Comparison of ENCODE assay signal across 25 mouse cellular contexts in genomic region chr6:129916996-129917395, GRCm38 (mm10). TPM values are rescaled to one million over a fixed set of nuclear protein-coding genes. Genes with fewer than 3 reads are reported as not detected.
"Had no signal": no experiment of that assay in that cellular context is flagged by ENCODE, and none has a peak within 500 bp of the region (broad histone marks: within the 10 kb centered on the region; RNA-seq: fewer than 3 reads in every experiment).

No protein-coding gene starts in this region.

- H3K27ac ChIP-seq: liver, embryonic 14.5 days; midbrain, embryonic 10.5 days; midbrain, embryonic 12.5 days; neural tube, embryonic 13.5 days; neural tube, embryonic 15.5 days had no signal

- H3K27me3 ChIP-seq: midbrain, embryonic 12.5 days; neural tube, embryonic 13.5 days; neural tube, embryonic 15.5 days had no signal

- H3K4me3 ChIP-seq: midbrain, embryonic 10.5 days; midbrain, embryonic 12.5 days; myocyte; neural tube, embryonic 13.5 days; neural tube, embryonic 15.5 days had no signal

- H3K36me3 ChIP-seq: midbrain, embryonic 10.5 days; midbrain, embryonic 12.5 days; neural tube, embryonic 13.5 days; neural tube, embryonic 15.5 days had no signal

- H3K4me2 ChIP-seq: lung, embryonic 14.5 days; midbrain, embryonic 12.5 days; neural tube, embryonic 13.5 days; neural tube, embryonic 15.5 days had no signal

- DNase-seq: lung, adult 18-20 months; lung, embryonic 14.5 days; lung, postnatal 10 days; lung, postnatal 4 days; midbrain, embryonic 14.5 days; right cerebral cortex, postnatal 25 days; right cerebral cortex, postnatal 4 days; spleen, adult 18-20 months; thymus, adult 18-20 months; thymus, postnatal 14 days; thymus, postnatal 36 days had no signal

- H3K9ac ChIP-seq: liver, embryonic 14.5 days; lung, embryonic 14.5 days; midbrain, embryonic 12.5 days; neural tube, embryonic 13.5 days; neural tube, embryonic 15.5 days had no signal

- H3K4me1 ChIP-seq: midbrain, embryonic 10.5 days; midbrain, embryonic 12.5 days; neural tube, embryonic 13.5 days; neural tube, embryonic 15.5 days had no signal

RNA-seq across cellular contexts. Expression of gene Klra5, which starts 0.5 kb away (rescaled TPM):
- total RNA-seq: megakaryocyte-erythroid progenitor cell, adult 5-6 weeks had no signal
- polyA plus RNA-seq: liver, embryonic 14.5 days; lung, embryonic 14.5 days; lung, embryonic 16.5 days; midbrain, embryonic 10.5 days; midbrain, embryonic 12.5 days; midbrain, embryonic 14.5 days; myocyte; neural tube, embryonic 11.5 days; neural tube, embryonic 13.5 days; neural tube, embryonic 15.5 days; small intestine, adult 2 months; stomach, embryonic 14.5 days; stomach, embryonic 16.5 days had no signal

RNA-seq across cellular contexts. Expression of gene Klra17, which starts 40.5 kb away (rescaled TPM):
- total RNA-seq: megakaryocyte-erythroid progenitor cell, adult 5-6 weeks had no signal
- polyA plus RNA-seq: lung, embryonic 14.5 days; lung, embryonic 16.5 days; midbrain, embryonic 10.5 days; midbrain, embryonic 12.5 days; midbrain, embryonic 14.5 days; neural tube, embryonic 11.5 days; neural tube, embryonic 13.5 days; neural tube, embryonic 15.5 days; stomach, embryonic 14.5 days; thymus, postnatal 0 days had no signal

RNA-seq across cellular contexts. Expression of gene Gm17631, which starts 54.5 kb away (rescaled TPM):
- total RNA-seq: megakaryocyte-erythroid progenitor cell, adult 5-6 weeks had no signal
- polyA plus RNA-seq: liver, embryonic 14.5 days; liver, embryonic 16.5 days; lung, embryonic 14.5 days; lung, embryonic 16.5 days; midbrain, embryonic 10.5 days; midbrain, embryonic 12.5 days; midbrain, embryonic 14.5 days; myocyte; neural tube, embryonic 11.5 days; neural tube, embryonic 13.5 days; neural tube, embryonic 15.5 days; small intestine, adult 2 months; stomach, embryonic 14.5 days; stomach, embryonic 16.5 days; thymus, postnatal 0 days had no signal
